Mouse (Mus musculus): ENCODE data around the gene Cdc6. TPM values are rescaled to one million over a fixed set of nuclear protein-coding genes. Genes with fewer than 3 reads are reported as not detected.
A peak's percentile ranks its signal among the peaks of the same experiment; 100 is the strongest.

Cdc6 gene
- polyA plus RNA-seq, 1 experiment from 2014 or later: 10.3 TPM

DNA sequence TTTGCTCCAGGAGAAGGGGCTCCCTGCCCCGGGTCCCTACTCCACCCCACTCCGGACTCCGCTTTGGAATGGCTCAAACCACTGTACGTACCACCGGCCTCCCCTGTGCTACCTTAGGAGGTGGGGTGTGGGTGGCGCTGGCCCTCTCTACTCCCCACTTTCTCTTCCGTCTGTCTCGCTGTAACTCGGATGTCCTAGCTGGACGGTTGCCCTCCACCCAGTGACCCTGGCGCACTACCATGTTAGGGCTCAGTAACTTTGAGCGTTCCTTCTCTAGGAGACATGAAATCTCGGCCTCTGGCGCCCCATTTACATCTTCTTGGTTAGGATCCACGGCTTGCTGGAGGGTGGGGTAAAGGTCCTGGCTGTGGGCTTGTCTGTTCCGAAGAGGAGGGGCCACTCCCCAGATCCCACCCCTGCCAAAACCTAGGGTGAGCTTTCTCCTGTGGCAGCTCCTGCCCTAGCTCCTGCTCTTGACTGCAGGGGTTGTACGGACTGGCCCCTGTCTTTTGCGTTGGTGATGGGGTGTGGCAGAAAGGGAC is 53.5 kb downstream of the Cdc6 start:
- H3K27ac ChIP-seq (ENCODE audit: low read length): no peak overlapping the region
- H3K9ac ChIP-seq (replicated peaks; ENCODE audit: low read depth, low read length): peak overlapping the region; percentile 68
- H3K4me1 ChIP-seq (replicated peaks; ENCODE audit: control insufficient read depth, insufficient read depth, low read length): peaks cover 67% of the 10 kb centered on the region
- peaks cover 12% of the 10 kb centered on the region for H3K27me3 ChIP-seq (replicated peaks; ENCODE audit: control insufficient read depth, insufficient read depth, low read length)
- peak overlapping the region; percentile 99 for H3K4me2 ChIP-seq (ENCODE audit: low read length)
- ATAC-seq: no peak
- WGBS: 13% methylated on average over 18 of the region's 18 CpGs
- H3K36me3 ChIP-seq (ENCODE audit: control insufficient read depth, insufficient read depth): no peaks in the 10 kb centered on the region
- H3K9me3 ChIP-seq (ENCODE audit: control insufficient read depth, low read length): no peaks in the 10 kb centered on the region
- peak overlapping the region; percentile 56 for H3K4me3 ChIP-seq (replicated peaks; ENCODE audit: low read length)

DNA sequence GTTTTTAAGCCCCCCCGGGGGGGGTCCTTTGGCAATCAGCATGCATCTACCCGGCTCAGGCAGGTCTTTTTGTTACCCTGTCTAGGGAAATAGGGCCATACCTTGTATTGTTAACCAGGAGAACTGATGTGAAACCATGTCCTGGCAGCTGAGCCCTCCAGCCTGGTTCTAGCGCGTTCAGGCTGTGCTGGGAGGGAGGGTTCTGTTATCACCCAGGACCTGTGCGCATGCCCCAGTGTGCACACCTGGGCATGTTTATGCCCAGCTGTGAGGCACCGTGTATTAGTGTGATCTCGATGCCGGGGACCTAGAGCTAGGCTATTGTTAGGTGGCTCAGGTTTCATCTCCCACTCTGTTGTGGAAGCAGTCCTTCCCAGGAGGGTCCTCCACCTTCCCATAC is 54.2 kb downstream of the Cdc6 start:
- ATAC-seq: no peak
- 13% methylated on average over 8 of the region's 8 CpGs for WGBS
- Histone ChIP-seq H3K4me3 (replicated peaks; ENCODE audit: low read length) (peak overlapping the region; percentile 56), H3K4me1 (replicated peaks; ENCODE audit: control insufficient read depth, insufficient read depth, low read length) (peaks cover 74% of the 10 kb centered on the region), H3K27ac (ENCODE audit: low read length) (no peak overlapping the region), H3K4me2 (ENCODE audit: low read length) (peak overlapping the region; percentile 99), H3K27me3 (replicated peaks; ENCODE audit: control insufficient read depth, insufficient read depth, low read length) (peaks cover 12% of the 10 kb centered on the region), H3K9me3 (ENCODE audit: control insufficient read depth, low read length) (no peaks in the 10 kb centered on the region), H3K9ac (replicated peaks; ENCODE audit: low read depth, low read length) (no peak overlapping the region; the same call in 1 of the 2 replicates), H3K36me3 (ENCODE audit: control insufficient read depth, insufficient read depth) (no peaks in the 10 kb centered on the region)

DNA sequence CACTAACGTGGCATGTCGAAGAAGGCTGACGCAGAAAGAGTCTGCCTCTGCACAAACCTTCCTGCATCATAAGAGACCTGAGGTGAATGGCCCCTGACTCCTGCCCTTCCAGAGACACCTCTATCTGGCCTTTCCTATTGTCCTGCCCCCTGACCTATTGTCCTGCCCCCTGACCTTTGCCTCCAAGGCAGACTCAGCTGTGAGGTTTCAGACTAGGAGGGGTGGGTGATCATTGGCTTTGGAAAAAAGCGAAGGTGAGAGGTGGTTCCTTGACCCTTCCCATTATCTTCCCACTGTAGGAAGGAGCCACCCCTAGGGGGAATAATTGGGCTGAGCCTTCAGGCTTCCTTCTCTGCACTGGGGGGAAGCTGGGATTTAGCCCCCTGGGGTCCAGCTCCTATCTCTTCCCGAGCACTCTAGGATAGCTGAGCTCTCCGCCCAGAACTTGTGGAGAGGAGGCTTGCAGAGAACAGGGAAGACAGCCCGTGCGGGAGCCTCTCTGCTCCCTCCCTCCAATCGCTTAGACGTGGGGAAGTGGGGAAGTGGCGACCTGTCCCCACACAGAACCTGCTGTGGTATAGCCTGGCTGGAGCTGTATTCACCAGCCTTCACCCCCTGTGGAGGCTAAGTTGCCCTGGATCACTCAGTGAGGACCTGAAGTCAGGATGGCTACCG is 55.0 kb downstream of the Cdc6 start:
- Histone ChIP-seq H3K4me3 (replicated peaks; ENCODE audit: low read length) (peak overlapping the region; percentile 56), H3K4me2 (ENCODE audit: low read length) (peak overlapping the region; percentile 99), H3K27ac (ENCODE audit: low read length) (no peak overlapping the region), H3K9me3 (ENCODE audit: control insufficient read depth, low read length) (no peaks in the 10 kb centered on the region), H3K4me1 (replicated peaks; ENCODE audit: control insufficient read depth, insufficient read depth, low read length) (peaks cover 82% of the 10 kb centered on the region), H3K9ac (replicated peaks; ENCODE audit: low read depth, low read length) (peak overlapping the region; percentile 61; the same call in 1 of the 2 replicates), H3K27me3 (replicated peaks; ENCODE audit: control insufficient read depth, insufficient read depth, low read length) (peaks cover 12% of the 10 kb centered on the region), H3K36me3 (ENCODE audit: control insufficient read depth, insufficient read depth) (no peaks in the 10 kb centered on the region)
- WGBS: 14% methylated on average over 12 of the region's 12 CpGs
- no peak for ATAC-seq

DNA sequence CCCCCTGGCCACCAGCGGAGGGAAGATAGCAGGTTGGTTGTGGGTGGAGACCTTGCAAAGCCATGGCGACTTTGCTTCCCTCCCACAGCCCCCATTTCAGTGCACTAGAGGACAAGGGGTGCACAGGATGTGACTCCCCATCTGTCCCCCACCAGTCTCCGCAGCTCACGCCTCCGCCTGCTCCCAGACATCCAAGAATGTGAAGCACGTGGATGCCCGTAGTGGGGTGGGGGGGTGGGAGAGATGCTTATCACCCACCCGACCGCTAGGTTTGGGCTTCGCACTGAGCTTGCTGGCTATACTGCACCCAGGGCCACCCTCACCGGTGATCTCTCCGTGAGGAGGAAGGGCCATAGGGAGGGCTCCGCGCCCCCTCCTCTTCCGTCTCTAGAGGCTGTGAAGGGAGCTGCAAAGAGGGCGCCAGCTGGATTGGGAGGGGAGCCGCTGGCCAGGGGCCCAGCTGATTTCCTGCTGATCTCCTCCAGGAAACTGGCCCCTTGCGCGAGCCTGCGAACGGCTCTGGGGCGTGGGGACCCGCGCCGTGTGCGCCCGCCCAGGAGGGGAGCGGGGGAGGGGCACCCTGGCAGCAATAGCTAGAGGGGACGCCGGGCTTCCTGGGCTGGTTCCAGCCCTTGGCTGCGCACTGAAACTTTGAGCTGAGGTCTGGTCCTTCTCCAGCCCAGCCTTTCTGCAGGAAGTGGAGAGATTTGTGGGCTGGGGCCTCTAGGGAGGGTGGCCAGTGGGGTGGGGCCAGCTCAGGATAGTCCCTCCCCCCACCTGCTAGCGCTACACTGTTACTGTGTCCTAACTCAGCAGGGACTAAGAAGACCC is 55.8 kb downstream of the Cdc6 start:
- Histone ChIP-seq H3K27ac (ENCODE audit: low read length) (peak overlapping the region; percentile 41), H3K4me2 (ENCODE audit: low read length) (peak overlapping the region; percentile 99), H3K9ac (replicated peaks; ENCODE audit: low read depth, low read length) (peak overlapping the region; percentile 61), H3K4me1 (replicated peaks; ENCODE audit: control insufficient read depth, insufficient read depth, low read length) (peaks cover 90% of the 10 kb centered on the region), H3K27me3 (replicated peaks; ENCODE audit: control insufficient read depth, insufficient read depth, low read length) (peaks cover 12% of the 10 kb centered on the region), H3K4me3 (replicated peaks; ENCODE audit: low read length) (peak overlapping the region; percentile 56), H3K9me3 (ENCODE audit: control insufficient read depth, low read length) (no peaks in the 10 kb centered on the region), H3K36me3 (ENCODE audit: control insufficient read depth, insufficient read depth) (no peaks in the 10 kb centered on the region)
- ATAC-seq: peak; percentile 62
- under 1% methylated on average over 32 of the region's 32 CpGs for WGBS

DNA sequence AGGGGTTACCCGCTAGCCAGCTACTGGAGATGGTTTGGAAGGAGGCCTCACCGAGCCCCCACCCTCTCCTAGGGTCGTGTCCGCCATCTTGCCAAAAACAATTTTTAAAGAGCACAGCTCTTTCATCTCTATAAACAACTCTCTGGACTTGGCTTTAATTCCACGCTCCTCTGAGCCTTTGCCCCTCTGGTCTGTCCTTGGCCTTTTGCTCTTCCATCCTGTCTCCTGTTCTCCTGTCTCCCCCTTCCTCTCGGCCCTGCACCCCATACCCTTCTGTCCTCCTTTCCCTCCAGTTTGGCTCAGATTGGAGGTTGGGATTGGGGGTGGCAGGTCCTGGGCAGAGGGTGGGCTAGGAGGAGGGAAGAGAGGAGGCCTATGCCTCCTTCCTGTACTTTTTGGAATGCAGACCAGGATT is 56.6 kb downstream of the Cdc6 start:
- peaks cover 98% of the 10 kb centered on the region for H3K4me1 ChIP-seq (replicated peaks; ENCODE audit: control insufficient read depth, insufficient read depth, low read length)
- H3K9me3 ChIP-seq (ENCODE audit: control insufficient read depth, low read length): no peaks in the 10 kb centered on the region
- H3K4me3 ChIP-seq (replicated peaks; ENCODE audit: low read length): peak overlapping the region; percentile 56; the same call in 1 of the 2 replicates
- 26% methylated on average over 6 of the region's 6 CpGs for WGBS
- H3K27ac ChIP-seq (ENCODE audit: low read length): peak overlapping the region; percentile 41; the same call in 1 of the 2 replicates
- peak overlapping the region; percentile 99 for H3K4me2 ChIP-seq (ENCODE audit: low read length)
- ATAC-seq: no peak
- H3K27me3 ChIP-seq (replicated peaks; ENCODE audit: control insufficient read depth, insufficient read depth, low read length): peaks cover 12% of the 10 kb centered on the region
- peak overlapping the region; percentile 61 for H3K9ac ChIP-seq (replicated peaks; ENCODE audit: low read depth, low read length)
- no peaks in the 10 kb centered on the region for H3K36me3 ChIP-seq (ENCODE audit: control insufficient read depth, insufficient read depth)

DNA sequence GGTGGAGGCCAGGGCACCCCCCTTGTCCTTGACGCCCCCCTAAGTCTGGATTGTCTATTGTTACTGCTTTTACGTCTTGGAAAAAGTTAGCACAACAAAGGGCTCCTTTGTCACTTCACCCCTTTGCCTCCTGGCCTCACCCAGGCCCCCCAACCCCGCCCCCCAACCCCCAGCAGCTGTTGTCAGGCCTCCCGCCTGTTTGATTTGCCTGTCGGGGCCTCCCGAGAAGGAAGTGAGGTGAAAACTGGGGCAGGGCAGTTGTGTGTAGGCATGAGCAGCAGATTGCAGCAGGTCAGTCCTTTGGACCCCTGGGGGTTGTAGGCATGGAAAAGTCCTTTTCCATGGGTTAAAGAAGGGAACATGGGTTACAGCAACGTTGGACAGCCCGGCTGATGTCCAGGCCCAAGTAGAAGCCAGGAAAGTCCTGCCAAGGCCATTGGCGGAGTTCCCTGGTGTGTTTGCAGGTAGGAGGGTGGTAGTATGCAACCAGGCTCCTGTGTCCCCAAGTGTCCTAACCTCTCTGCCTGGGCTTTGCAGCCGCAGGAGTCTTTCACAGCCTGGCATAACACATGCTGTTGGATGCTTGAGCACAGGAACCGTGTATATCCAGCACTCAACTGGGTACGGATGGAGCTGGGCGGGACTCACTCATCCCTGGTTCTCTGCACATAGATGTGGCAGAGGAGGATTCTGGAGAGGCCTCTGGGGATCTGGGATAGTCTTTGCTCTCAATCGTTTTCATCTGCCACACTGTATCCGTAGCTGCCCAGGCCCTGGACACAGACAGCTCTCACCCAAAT is 57.2 kb downstream of the Cdc6 start:
- Histone ChIP-seq H3K36me3 (ENCODE audit: control insufficient read depth, insufficient read depth) (no peaks in the 10 kb centered on the region), H3K27ac (ENCODE audit: low read length) (0 out of 2 replicates have a peak overlapping the region, but pooled peaks have one; percentile 13), H3K4me1 (replicated peaks; ENCODE audit: control insufficient read depth, insufficient read depth, low read length) (peaks cover 98% of the 10 kb centered on the region), H3K27me3 (replicated peaks; ENCODE audit: control insufficient read depth, insufficient read depth, low read length) (peaks cover 12% of the 10 kb centered on the region), H3K9me3 (ENCODE audit: control insufficient read depth, low read length) (no peaks in the 10 kb centered on the region), H3K4me2 (ENCODE audit: low read length) (peak overlapping the region; percentile 99), H3K9ac (replicated peaks; ENCODE audit: low read depth, low read length) (peak overlapping the region; percentile 61; the same call in 1 of the 2 replicates), H3K4me3 (replicated peaks; ENCODE audit: low read length) (no peak overlapping the region)
- ATAC-seq: no peak
- WGBS: 22% methylated on average over 15 of the region's 15 CpGs

DNA sequence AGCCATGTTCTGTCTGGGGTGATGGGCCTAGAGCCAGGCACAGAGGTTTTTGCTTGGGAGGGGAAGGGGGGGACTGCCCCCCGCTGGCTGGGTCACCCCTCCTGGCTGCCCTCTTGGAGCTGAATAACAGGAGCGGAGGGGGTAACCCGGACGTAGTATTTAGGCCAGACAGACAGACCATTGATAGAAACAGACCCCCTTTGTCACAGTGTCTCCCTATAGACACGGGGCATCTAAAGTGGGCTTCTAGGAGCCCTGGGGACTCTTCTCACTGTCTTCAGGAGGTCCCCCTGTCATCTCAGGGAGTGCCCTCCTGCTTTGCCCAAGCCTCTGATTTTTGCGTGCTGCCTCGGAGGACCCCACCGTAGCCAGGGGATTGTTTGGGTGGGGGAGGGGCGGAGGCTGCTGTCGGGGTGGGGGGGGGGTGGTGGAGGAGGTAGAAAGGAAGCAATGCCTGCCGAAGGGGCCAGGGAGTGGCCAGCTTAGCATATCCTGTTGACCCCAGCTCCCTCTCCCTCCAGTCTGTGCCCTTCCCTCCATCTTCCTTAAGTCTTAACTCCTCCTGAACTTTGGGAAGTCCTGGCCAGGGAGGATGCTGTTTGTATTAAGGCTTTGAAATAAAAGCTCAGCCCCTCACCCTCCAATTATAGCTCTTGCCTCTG is 57.9 kb downstream of the Cdc6 start:
- peaks cover 98% of the 10 kb centered on the region for H3K4me1 ChIP-seq (replicated peaks; ENCODE audit: control insufficient read depth, insufficient read depth, low read length)
- peak overlapping the region; percentile 2; the same call in 1 of the 2 replicates for H3K4me2 ChIP-seq (ENCODE audit: low read length)
- H3K27me3 ChIP-seq (replicated peaks; ENCODE audit: control insufficient read depth, insufficient read depth, low read length): peaks cover 12% of the 10 kb centered on the region
- no peak overlapping the region for H3K27ac ChIP-seq (ENCODE audit: low read length)
- H3K9ac ChIP-seq (replicated peaks; ENCODE audit: low read depth, low read length): peak overlapping the region; percentile 30; the same call in 1 of the 2 replicates
- no peak overlapping the region for H3K4me3 ChIP-seq (replicated peaks; ENCODE audit: low read length)
- no peaks in the 10 kb centered on the region for H3K36me3 ChIP-seq (ENCODE audit: control insufficient read depth, insufficient read depth)
- 8% methylated on average over 11 of the region's 11 CpGs for WGBS
- ATAC-seq: no peak
- H3K9me3 ChIP-seq (ENCODE audit: control insufficient read depth, low read length): no peaks in the 10 kb centered on the region

DNA sequence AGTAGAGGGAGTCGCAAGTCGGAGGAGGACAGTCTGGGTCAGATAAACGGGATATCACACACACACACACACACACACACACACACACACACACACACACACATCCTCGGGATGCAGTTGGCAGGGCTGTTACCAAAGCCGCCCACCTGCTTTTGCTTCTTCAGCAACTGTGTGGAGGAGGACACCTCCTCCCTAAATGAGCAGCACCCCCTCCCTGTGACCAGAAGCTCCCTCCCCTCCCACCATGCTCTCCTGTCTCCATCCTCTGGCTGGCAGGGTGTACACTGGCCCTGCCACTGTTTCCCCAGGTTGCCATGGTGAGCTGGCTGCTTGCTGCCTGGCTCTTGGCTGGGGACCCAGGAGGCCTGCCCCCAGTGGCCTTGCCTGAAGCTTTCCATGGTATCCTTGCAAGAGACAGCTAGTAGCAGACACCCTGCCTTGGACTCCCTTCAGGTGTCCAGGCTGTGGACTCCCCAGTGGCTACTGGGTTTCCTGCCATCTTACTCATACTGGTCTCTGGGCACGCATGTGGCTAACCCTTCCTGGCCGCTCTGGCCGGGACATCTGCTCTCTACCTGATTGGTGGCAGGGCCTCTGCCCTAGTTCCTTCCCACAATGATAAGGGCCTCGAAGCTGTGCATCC is 59.0 kb downstream of the Cdc6 start:
- peak overlapping the region; percentile 8 for H3K9ac ChIP-seq (replicated peaks; ENCODE audit: low read depth, low read length)
- H3K4me2 ChIP-seq (ENCODE audit: low read length): 0 out of 2 replicates have a peak overlapping the region, but pooled peaks have one; percentile 3

More for the DNA sequence above, 59.0 kb downstream of the Cdc6 start:
- H3K27me3 ChIP-seq (replicated peaks; ENCODE audit: control insufficient read depth, insufficient read depth, low read length): peaks cover 6% of the 10 kb centered on the region; the same call in 1 of the 2 replicates
- no peaks in the 10 kb centered on the region for H3K36me3 ChIP-seq (ENCODE audit: control insufficient read depth, insufficient read depth)
- H3K4me3 ChIP-seq (replicated peaks; ENCODE audit: low read length): no peak overlapping the region
- no peaks in the 10 kb centered on the region for H3K9me3 ChIP-seq (ENCODE audit: control insufficient read depth, low read length)
- peak overlapping the region; percentile 34; the same call in 1 of the 2 replicates for H3K27ac ChIP-seq (ENCODE audit: low read length)
- WGBS: 30% methylated on average over 9 of the region's 9 CpGs
- H3K4me1 ChIP-seq (replicated peaks; ENCODE audit: control insufficient read depth, insufficient read depth, low read length): peaks cover 99% of the 10 kb centered on the region
- ATAC-seq: 0 out of 2 replicates have a peak, but pooled peaks have one; percentile 13
